Mouse (Mus musculus) hematopoietic stem cell, adult 5-6 weeks (primary cell): Measurements from ENCODE around the gene Lmnb2. TPM values are rescaled to one million over a fixed set of nuclear protein-coding genes. Genes with fewer than 3 reads are reported as not detected.
A peak's percentile ranks its signal among the peaks of the same experiment; 100 is the strongest.

Experiments
- ATAC-seq, 2 experiments: fragments of 125-278 bp in 1 of 2; replicated peaks in 1 of 2; 2 replicates each; pipeline ENCODE4 v1.8.0; 2016 to 2017; ENCODE audit warnings: inconsistent platforms in 2 of 2, mild to moderate bottlenecking in 2 of 2, moderate number of reproducible peaks in 2 of 2, low read depth in 1 of 2, moderate TSS enrichment in 1 of 2; ENCODE audit not compliant: low FRiP score in 2 of 2, poor library complexity in 2 of 2, severe bottlenecking in 2 of 2, insufficient read depth in 1 of 2, low TSS enrichment in 1 of 2
- total RNA-seq: library from RNA; stranded (forward); fragments of 172-1452, 232-1000 nt; gene quantifications from 2 replicates; pipeline ENCODE4 v1.2.3, GENCODE M21; 2017

Lmnb2 gene
- total RNA-seq, 1 experiment from 2014 or later = 34.0 TPM

GRCm38 (mm10) chr10:80934136-80934985, 16.3 kb upstream of the Lmnb2 start:
- ATAC-seq = no peak

DNA sequence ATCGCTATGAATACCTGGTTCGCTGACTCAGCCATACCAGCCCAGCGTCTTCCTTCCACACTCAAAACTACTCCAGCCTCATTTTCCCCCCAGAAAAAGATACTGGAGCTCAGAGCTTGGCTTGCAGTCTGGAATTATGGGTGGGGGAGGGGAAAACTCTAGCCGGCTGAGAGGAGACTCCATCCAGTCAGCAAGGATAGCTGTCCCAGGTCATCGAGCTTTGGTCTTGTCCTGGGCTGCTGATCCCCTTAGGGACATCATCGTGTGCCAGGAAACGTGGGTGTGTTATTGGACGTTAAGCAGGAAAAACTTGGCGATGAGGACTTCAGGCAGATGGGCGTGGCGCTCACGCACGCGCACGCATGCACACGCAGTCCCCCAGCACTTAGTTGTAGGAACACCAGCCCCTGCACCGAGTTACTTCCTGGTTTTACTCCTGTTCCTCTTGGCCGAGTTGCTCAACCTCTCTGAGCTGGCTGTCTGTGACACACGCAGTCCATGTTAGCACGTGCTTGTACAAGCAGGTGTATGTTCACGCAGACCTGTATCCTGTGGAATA, 15.5 kb upstream of the Lmnb2 start:
- peak; percentile 9 to 29; a peak in 1 of 4 replicates for ATAC-seq

GRCm38 (mm10) chr10:80932700-80933420, 14.8 kb upstream of the Lmnb2 start:
- no peak for ATAC-seq

- ATAC-seq = no peak
Observed at GRCm38 (mm10) chr10:80932206-80932605, 14.2 kb upstream of the Lmnb2 start.

DNA sequence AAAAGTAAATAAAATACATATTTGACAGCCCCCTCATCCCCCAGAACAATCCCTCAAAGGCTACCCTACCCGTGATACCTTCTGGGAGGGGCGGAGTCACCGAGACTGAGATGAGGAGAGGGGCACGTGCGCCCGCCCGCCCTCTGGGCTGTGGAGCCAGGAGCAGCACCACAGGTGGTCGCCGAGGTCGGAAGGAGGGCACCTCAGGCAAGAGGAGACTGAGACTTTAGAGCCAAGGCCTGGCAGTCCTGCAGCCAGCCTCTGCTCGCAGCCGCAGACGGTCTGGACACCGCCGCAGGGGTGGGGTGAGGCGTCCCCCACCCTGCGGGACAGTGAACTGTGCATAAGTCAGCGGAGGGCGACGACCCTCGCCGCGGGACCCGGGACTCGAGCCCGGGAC, 13.7 kb upstream of the Lmnb2 start:
- no peak for ATAC-seq

GRCm38 (mm10) chr10:80931153-80931671, 13.2 kb upstream of the Lmnb2 start:
- ATAC-seq = no peak

- peak; percentile 5; a peak in 2 of 4 replicates for ATAC-seq
Observed at GRCm38 (mm10) chr10:80930361-80931152, 12.5 kb upstream of the Lmnb2 start.

GRCm38 (mm10) chr10:80929299-80930226, 11.5 kb upstream of the Lmnb2 start, which contains the start of gene Gadd45b:
Gene Gadd45b, plus strand, starts transcription at chr10:80930073.
- peak; percentile 84 to 88 for ATAC-seq

DNA sequence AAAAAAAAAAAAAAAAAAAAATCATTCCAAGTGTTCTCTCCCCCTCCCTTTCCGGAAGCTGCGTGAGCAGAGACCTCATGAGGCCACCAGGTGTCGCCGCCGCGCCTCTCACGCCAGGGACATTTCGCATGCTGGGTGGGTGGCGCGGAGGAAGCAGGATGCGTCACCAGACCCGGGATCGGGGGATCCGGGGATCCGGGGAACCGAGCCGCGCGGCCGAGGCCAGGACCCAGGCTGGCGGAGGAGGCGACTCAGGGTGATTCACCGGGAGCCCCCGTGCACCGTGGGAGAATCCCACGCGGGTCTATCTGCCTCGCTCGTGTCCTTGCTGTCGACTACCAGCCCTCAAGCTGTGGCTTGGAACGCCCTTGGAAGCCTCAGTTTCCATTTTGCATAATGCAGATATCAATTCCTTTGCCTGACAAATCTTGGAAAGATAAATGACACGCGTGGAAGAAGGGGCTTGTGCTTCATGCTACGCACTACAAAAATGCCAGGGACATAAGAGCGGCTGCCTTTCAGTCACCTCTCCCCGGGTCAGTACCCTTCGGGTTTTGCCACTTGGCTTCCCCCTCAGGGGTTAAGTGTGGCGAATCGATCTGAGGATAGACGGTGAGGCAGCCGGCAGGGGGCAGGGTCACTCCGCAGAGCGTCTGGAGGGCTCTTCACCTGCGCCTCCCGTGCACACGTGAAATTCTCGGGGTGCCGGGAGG, 10.7 kb upstream of the Lmnb2 start:
- peak; percentile 60 to 70 for ATAC-seq

- ATAC-seq = no peak
Observed at GRCm38 (mm10) chr10:80925472-80925871, 7.4 kb upstream of the Lmnb2 start.

- peak; percentile 25 to 27; a peak in 3 of 4 replicates for ATAC-seq
Observed at GRCm38 (mm10) chr10:80921923-80922322, 3.9 kb upstream of the Lmnb2 start.

- peak; percentile 3 to 11; a peak in 1 of 4 replicates for ATAC-seq
Observed at GRCm38 (mm10) chr10:80917336-80917778, 688 bp downstream of the Lmnb2 start.

DNA sequence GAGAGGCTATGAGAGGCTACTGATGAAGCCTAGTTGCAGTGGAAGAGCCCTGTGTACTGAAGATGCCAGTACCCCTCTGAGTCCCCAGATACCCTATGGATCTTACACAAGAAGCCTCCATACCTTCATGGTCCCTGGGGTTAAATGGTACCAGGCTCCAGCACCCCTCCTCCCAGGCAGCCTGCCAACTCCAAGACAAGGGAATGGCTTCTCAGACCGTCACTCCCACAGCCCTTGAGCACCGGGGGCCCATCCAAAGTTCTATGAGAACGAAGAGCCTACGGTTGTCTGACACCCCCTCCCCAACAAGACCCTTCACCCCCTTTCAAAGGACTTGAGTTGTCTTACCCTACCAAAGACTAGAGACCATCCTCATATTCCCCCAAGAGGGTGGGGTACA, 2.3 kb downstream of the Lmnb2 start:
- no peak for ATAC-seq

GRCm38 (mm10) chr10:80915260-80915659, 2.8 kb downstream of the Lmnb2 start:
- no peak for ATAC-seq

- peak in 1 of 2 experiments; percentile 35; a peak in 2 of 4 replicates for ATAC-seq
Observed at GRCm38 (mm10) chr10:80914253-80914656, 3.8 kb downstream of the Lmnb2 start.
